Mouse (Mus musculus) G1E (cell line): ENCODE results near the gene Vmn1r200. TPM values are rescaled to one million over a fixed set of nuclear protein-coding genes. Genes with fewer than 3 reads are reported as not detected.

Experiments used
- ATAC-seq: 2 replicates; pipeline ENCODE4 v1.8.0; 2016; ENCODE audit warnings: mild to moderate bottlenecking; ENCODE audit not compliant: insufficient number of reproducible peaks, poor library complexity, low FRiP score, severe bottlenecking; ENCODE audit errors: extremely low read depth
- DNase-seq: peaks from one replicate; pipeline ENCODE4 v3.0.0; 2012; ENCODE audit warnings: low spot score
- H3K27me3 ChIP-seq: 2 replicates; pipeline ENCODE4 v1.6.1; 2012; ENCODE audit warnings: mild to moderate bottlenecking, low read length, inconsistent platforms; ENCODE audit not compliant: insufficient read depth
- H3K36me3 ChIP-seq: replicated peaks from 2 replicates; pipeline ENCODE3; 2012; ENCODE audit warnings: mild to moderate bottlenecking, inconsistent platforms
- H3K4me1 ChIP-seq: 2 replicates; pipeline ENCODE4 v1.6.1; 2012; ENCODE audit warnings: low read depth, low read length, inconsistent platforms, mixed read lengths; ENCODE audit not compliant: insufficient read depth
- H3K4me3 ChIP-seq: 2 replicates; pipeline ENCODE4 v1.5.1; 2012; ENCODE audit warnings: low read depth, mild to moderate bottlenecking, inconsistent platforms, low read length, moderate library complexity, mixed read lengths
- H3K9me3 ChIP-seq: replicated peaks from 2 replicates; pipeline ENCODE4 v1.6.1; 2012; ENCODE audit warnings: inconsistent platforms
- GATA2 ChIP-seq: IDR thresholded peaks from 2 replicates; pipeline ENCODE4 v1.6.1; 2012; ENCODE audit warnings: low read depth, low read length, inconsistent platforms, borderline replicate concordance
- POLR2AphosphoS5 ChIP-seq: IDR thresholded peaks from 2 replicates; pipeline ENCODE4 v1.6.1; 2012; ENCODE audit warnings: low read depth, low read length, inconsistent platforms; ENCODE audit not compliant: insufficient replicate concordance
- polyA plus RNA-seq: library from polyadenylated mRNA; stranded (reverse); fragments of >175 nt; gene quantifications from 2 replicates; pipeline ENCODE4 v1.2.3, GENCODE M21; 2012
- total RNA-seq, 2 experiments: library from RNA; stranded (forward) in 1 of 2; stranded (reverse) in 1 of 2; fragments of 200-1000 nt in 1 of 2; fragments of >200 nt in 1 of 2; fragmentation: Nextera tagmentation in 1 of 2; gene quantifications; 2 replicates each; pipeline ENCODE4 v1.2.3; 2014 to 2017

Vmn1r200 gene
- total and polyA plus RNA-seq, 3 experiments: 0.22 TPM; not detected in 2

DNA sequence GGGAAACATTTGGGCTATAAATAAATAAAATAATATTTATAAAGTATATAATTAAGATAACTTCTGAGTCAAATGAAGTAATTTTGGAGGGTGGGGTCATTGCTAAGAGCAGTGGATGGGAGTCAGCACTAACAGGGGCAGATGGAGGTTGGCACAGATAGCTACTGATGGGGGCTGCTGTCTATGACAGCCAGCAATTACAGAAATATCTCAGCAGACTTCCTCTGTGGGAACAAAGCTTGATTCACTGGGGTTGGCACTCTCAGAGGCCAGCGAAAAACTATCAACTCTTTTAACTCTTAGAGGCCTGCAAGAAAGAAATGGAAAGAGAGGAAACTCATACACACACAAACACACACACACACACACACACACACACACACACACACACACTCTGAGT lies 12.8 kb downstream of the Vmn1r200 start:
- Histone ChIP-seq H3K9me3 (peaks cover 16% of the 10 kb centered on the region), H3K4me3 (no peak overlapping the region), H3K4me1 (no peaks in the 10 kb centered on the region), H3K36me3 (no peaks in the 10 kb centered on the region), H3K27me3 (no peaks in the 10 kb centered on the region)
- DNase-seq (no peak), ATAC-seq (no peak)
- TF ChIP-seq POLR2AphosphoS5 (no peak), GATA2 (no peak)

Other genes with a start within 250 kb of the Vmn1r200 start
- gene Vmn1r191, start 206.4 kb upstream of the Vmn1r200 start, total RNA-seq (2014; fragmentation: Nextera tagmentation): not detected in 2 replicates
- gene Vmn1r191, start 206.4 kb upstream of the Vmn1r200 start, total RNA-seq (2017): 0.12 and 0.16 TPM in 2 replicates
- not detected in 2 replicates for gene Vmn1r191, start 206.4 kb upstream of the Vmn1r200 start, polyA plus RNA-seq
- gene Vmn1r192, start 199.2 kb upstream of the Vmn1r200 start, total RNA-seq (2014; fragmentation: Nextera tagmentation): not detected in 2 replicates
- 0.11 and 0.12 TPM in 2 replicates for gene Vmn1r192, start 199.2 kb upstream of the Vmn1r200 start, total RNA-seq (2017)
- gene Vmn1r192, start 199.2 kb upstream of the Vmn1r200 start, polyA plus RNA-seq: not detected in 2 replicates
- gene Vmn1r193, start 167.2 kb upstream of the Vmn1r200 start, total RNA-seq (2014; fragmentation: Nextera tagmentation): not detected in 2 replicates
- gene Vmn1r193, start 167.2 kb upstream of the Vmn1r200 start, total RNA-seq (2017): 0.05 and 0.06 TPM in 2 replicates
- gene Vmn1r193, start 167.2 kb upstream of the Vmn1r200 start, polyA plus RNA-seq: not detected in 2 replicates
- gene Vmn1r194, start 146.2 kb upstream of the Vmn1r200 start, total RNA-seq (2014; fragmentation: Nextera tagmentation): not detected in 2 replicates
- gene Vmn1r194, start 146.2 kb upstream of the Vmn1r200 start, total RNA-seq (2017): not detected in 2 replicates
- not detected in 2 replicates for gene Vmn1r194, start 146.2 kb upstream of the Vmn1r200 start, polyA plus RNA-seq
- gene Vmn1r195, start 119.9 kb upstream of the Vmn1r200 start, total RNA-seq (2014; fragmentation: Nextera tagmentation): not detected in 2 replicates
- gene Vmn1r195, start 119.9 kb upstream of the Vmn1r200 start, total RNA-seq (2017): 0.12 TPM in 1 of 2 replicates, not detected in the other
- gene Vmn1r195, start 119.9 kb upstream of the Vmn1r200 start, polyA plus RNA-seq: not detected in 2 replicates
- gene Vmn1r196, start 100.5 kb upstream of the Vmn1r200 start, total RNA-seq (2014; fragmentation: Nextera tagmentation): not detected in 2 replicates
- gene Vmn1r196, start 100.5 kb upstream of the Vmn1r200 start, total RNA-seq (2017): 0.05 and 0.06 TPM in 2 replicates
- gene Vmn1r196, start 100.5 kb upstream of the Vmn1r200 start, polyA plus RNA-seq: not detected in 2 replicates
- not detected in 2 replicates for gene Vmn1r197, start 65.8 kb upstream of the Vmn1r200 start, total RNA-seq (2014; fragmentation: Nextera tagmentation)
- 0.22 TPM in 1 of 2 replicates, not detected in the other for gene Vmn1r197, start 65.8 kb upstream of the Vmn1r200 start, total RNA-seq (2017)
- 0.08 TPM in 1 of 2 replicates, not detected in the other for gene Vmn1r197, start 65.8 kb upstream of the Vmn1r200 start, polyA plus RNA-seq
- gene Vmn1r198, start 40.0 kb upstream of the Vmn1r200 start, total RNA-seq (2014; fragmentation: Nextera tagmentation): not detected in 2 replicates
- 0.06 and 0.11 TPM in 2 replicates for gene Vmn1r198, start 40.0 kb upstream of the Vmn1r200 start, total RNA-seq (2017)
- not detected in 2 replicates for gene Vmn1r198, start 40.0 kb upstream of the Vmn1r200 start, polyA plus RNA-seq
- gene Vmn1r199, start 10.6 kb upstream of the Vmn1r200 start, total RNA-seq (2014; fragmentation: Nextera tagmentation): not detected in 2 replicates
- gene Vmn1r199, start 10.6 kb upstream of the Vmn1r200 start, total RNA-seq (2017): 0.05 and 0.06 TPM in 2 replicates
- gene Vmn1r199, start 10.6 kb upstream of the Vmn1r200 start, polyA plus RNA-seq: not detected in 2 replicates
- gene Vmn1r201, start 81.5 kb downstream of the Vmn1r200 start, total RNA-seq (2014; fragmentation: Nextera tagmentation): not detected in 2 replicates
- 0.05 and 0.17 TPM in 2 replicates for gene Vmn1r201, start 81.5 kb downstream of the Vmn1r200 start, total RNA-seq (2017)
- not detected in 2 replicates for gene Vmn1r201, start 81.5 kb downstream of the Vmn1r200 start, polyA plus RNA-seq
- gene Vmn1r202, start 115.0 kb downstream of the Vmn1r200 start, total RNA-seq (2014; fragmentation: Nextera tagmentation): not detected in 2 replicates
- 0.05 and 0.06 TPM in 2 replicates for gene Vmn1r202, start 115.0 kb downstream of the Vmn1r200 start, total RNA-seq (2017)
- gene Vmn1r202, start 115.0 kb downstream of the Vmn1r200 start, polyA plus RNA-seq: not detected in 2 replicates
- gene Vmn1r203, start 127.7 kb downstream of the Vmn1r200 start, total RNA-seq (2014; fragmentation: Nextera tagmentation): not detected in 2 replicates
- gene Vmn1r203, start 127.7 kb downstream of the Vmn1r200 start, total RNA-seq (2017): 0.12 and 0.27 TPM in 2 replicates
- not detected in 2 replicates for gene Vmn1r203, start 127.7 kb downstream of the Vmn1r200 start, polyA plus RNA-seq
- gene Vmn1r204, start 162.8 kb downstream of the Vmn1r200 start, total RNA-seq (2014; fragmentation: Nextera tagmentation): not detected in 2 replicates
- 0.12 and 0.22 TPM in 2 replicates for gene Vmn1r204, start 162.8 kb downstream of the Vmn1r200 start, total RNA-seq (2017)
- gene Vmn1r204, start 162.8 kb downstream of the Vmn1r200 start, polyA plus RNA-seq: not detected in 2 replicates
- gene Vmn1r205, start 202.6 kb downstream of the Vmn1r200 start, total RNA-seq (2014; fragmentation: Nextera tagmentation): not detected in 2 replicates
- gene Vmn1r205, start 202.6 kb downstream of the Vmn1r200 start, total RNA-seq (2017): 0.11 TPM in 1 of 2 replicates, not detected in the other
- not detected in 2 replicates for gene Vmn1r205, start 202.6 kb downstream of the Vmn1r200 start, polyA plus RNA-seq
- not detected in 2 replicates for gene Vmn1r206, start 233.9 kb downstream of the Vmn1r200 start, total RNA-seq (2014; fragmentation: Nextera tagmentation)
- gene Vmn1r206, start 233.9 kb downstream of the Vmn1r200 start, total RNA-seq (2017): 0.11 TPM in 1 of 2 replicates, not detected in the other
- gene Vmn1r206, start 233.9 kb downstream of the Vmn1r200 start, polyA plus RNA-seq: not detected in 2 replicates